12 mouse cellular contexts compared by ENCODE assay signal in genomic region chr5:122639517-122639916, GRCm38 (mm10).
"Had no signal": no experiment of that assay in that cellular context is flagged by ENCODE, and none has a peak within 500 bp of the region (broad histone marks: within the 10 kb centered on the region; RNA-seq: fewer than 3 reads in every experiment).

No protein-coding gene starts in this region.

- ATAC-seq: liver, postnatal 0 days; lung, postnatal 0 days; midbrain, embryonic 13.5 days; midbrain, embryonic 16.5 days had no signal

- DNase-seq: kidney, adult 18-20 months; kidney, adult 9 months; kidney, postnatal 14 days; kidney, postnatal 4 days; left cerebral cortex, postnatal 4 days; liver, postnatal 0 days; lung, embryonic 14.5 days; thymus, adult 18-20 months; thymus, postnatal 25 days had no signal
